Mouse (Mus musculus): ENCODE results near the gene Ngdn. TPM values are rescaled to one million over a fixed set of nuclear protein-coding genes. Genes with fewer than 3 reads are reported as not detected.

Ngdn gene
- polyA plus RNA-seq, 1 experiment from 2014 or later: 68.1 TPM

GRCm38 (mm10) chr14:55065391-55065790 is 50.1 kb downstream of the Ngdn start:
- no peak overlapping the region for H3K9ac ChIP-seq (ENCODE audit: low read length)
- no peak overlapping the region for H3K4me3 ChIP-seq (ENCODE audit: low read length)
- ATAC-seq (replicated peaks; ENCODE audit: extremely low read depth, insufficient read depth, low FRiP score): no peak
- peaks cover 8% of the 10 kb centered on the region for H3K4me1 ChIP-seq (ENCODE audit: control insufficient read depth, insufficient read depth, low read length)
- H3K27ac ChIP-seq (ENCODE audit: low read length): no peak overlapping the region
- 82% methylated on average over 13 of the region's 13 CpGs for WGBS
- no peaks in the 10 kb centered on the region for H3K9me3 ChIP-seq (replicated peaks; ENCODE audit: control insufficient read depth, low read length)
- H3K4me2 ChIP-seq (ENCODE audit: low read depth, low read length): no peak overlapping the region
- no peaks in the 10 kb centered on the region for H3K36me3 ChIP-seq (ENCODE audit: control insufficient read depth, insufficient read depth)
- H3K27me3 ChIP-seq (ENCODE audit: control insufficient read depth, insufficient read depth, low read length): peaks cover 3% of the 10 kb centered on the region; the same call in 1 of the 2 replicates

GRCm38 (mm10) chr14:55066042-55066441 is 50.8 kb downstream of the Ngdn start:
- Histone ChIP-seq H3K36me3 (ENCODE audit: control insufficient read depth, insufficient read depth) (no peaks in the 10 kb centered on the region), H3K4me3 (ENCODE audit: low read length) (no peak overlapping the region), H3K4me1 (ENCODE audit: control insufficient read depth, insufficient read depth, low read length) (peaks cover 8% of the 10 kb centered on the region), H3K9ac (ENCODE audit: low read length) (no peak overlapping the region), H3K4me2 (ENCODE audit: low read depth, low read length) (no peak overlapping the region), H3K27me3 (ENCODE audit: control insufficient read depth, insufficient read depth, low read length) (peaks cover 3% of the 10 kb centered on the region; the same call in 1 of the 2 replicates), H3K9me3 (replicated peaks; ENCODE audit: control insufficient read depth, low read length) (no peaks in the 10 kb centered on the region), H3K27ac (ENCODE audit: low read length) (no peak overlapping the region)
- WGBS: 87% methylated on average over 8 of the region's 8 CpGs
- ATAC-seq (replicated peaks; ENCODE audit: extremely low read depth, insufficient read depth, low FRiP score): no peak

GRCm38 (mm10) chr14:55071756-55072155 is 56.5 kb downstream of the Ngdn start:
- ATAC-seq (replicated peaks; ENCODE audit: extremely low read depth, insufficient read depth, low FRiP score): no peak
- Histone ChIP-seq H3K4me2 (ENCODE audit: low read depth, low read length) (0 out of 2 replicates have a peak overlapping the region, but pooled peaks have one; percentile 31), H3K9me3 (replicated peaks; ENCODE audit: control insufficient read depth, low read length) (no peaks in the 10 kb centered on the region), H3K4me3 (ENCODE audit: low read length) (no peak overlapping the region), H3K36me3 (ENCODE audit: control insufficient read depth, insufficient read depth) (no peaks in the 10 kb centered on the region), H3K27ac (ENCODE audit: low read length) (no peak overlapping the region), H3K4me1 (ENCODE audit: control insufficient read depth, insufficient read depth, low read length) (peaks cover 2% of the 10 kb centered on the region), H3K9ac (ENCODE audit: low read length) (no peak overlapping the region), H3K27me3 (ENCODE audit: control insufficient read depth, insufficient read depth, low read length) (no peaks in the 10 kb centered on the region)
- WGBS: 29% methylated on average over 19 of the region's 19 CpGs

MicroRNAs encoded within 50 kb of the gene (microRNA counts, 519-probe panel; counts per million panel counts)
- microRNA mmu-miR-208b: 4,972 counts per million, percentile 100 among the panel's probes with 10 or more counts

Small RNA genes lying within 50 kb of the gene (microRNA-seq; reads per million reads assigned to microRNA genes)
- 75,117 reads per million, percentile 99 among the genes with 10 or more reads in this experiment for gene Mir208b

Other genes with a start within 250 kb of the Ngdn start
- gene Slc7a8, start 233.5 kb upstream of the Ngdn start, polyA plus RNA-seq (2015; fragmentation: Nextera tagmentation; extraction: Ambion mirVana): 3.2 and 4.0 TPM in 2 replicates
- not detected in 2 replicates for gene Rnf212b, start 201.3 kb upstream of the Ngdn start, polyA plus RNA-seq (2015; fragmentation: Nextera tagmentation; extraction: Ambion mirVana)
- 4.9 and 6.4 TPM in 2 replicates for gene Homez, start 144.5 kb upstream of the Ngdn start, polyA plus RNA-seq (2015; fragmentation: Nextera tagmentation; extraction: Ambion mirVana)
- gene Ppp1r3e, start 137.9 kb upstream of the Ngdn start, polyA plus RNA-seq (2015; fragmentation: Nextera tagmentation; extraction: Ambion mirVana): 0.59 and 1.4 TPM in 2 replicates
- 3.3 and 4.3 TPM in 2 replicates for gene Bcl2l2, start 132.1 kb upstream of the Ngdn start, polyA plus RNA-seq (2015; fragmentation: Nextera tagmentation; extraction: Ambion mirVana)
- not detected in 2 replicates for gene Gm20521, start 132.0 kb upstream of the Ngdn start, polyA plus RNA-seq (2015; fragmentation: Nextera tagmentation; extraction: Ambion mirVana)
- gene Pabpn1, start 123.0 kb upstream of the Ngdn start, polyA plus RNA-seq (2015; fragmentation: Nextera tagmentation; extraction: Ambion mirVana): 61.9 and 68.4 TPM in 2 replicates
- gene Slc22a17, start 102.3 kb upstream of the Ngdn start, polyA plus RNA-seq (2015; fragmentation: Nextera tagmentation; extraction: Ambion mirVana): 27.2 and 31.9 TPM in 2 replicates
- gene Efs, start 89.3 kb upstream of the Ngdn start, polyA plus RNA-seq (2015; fragmentation: Nextera tagmentation; extraction: Ambion mirVana): 13.4 and 14.4 TPM in 2 replicates
- not detected in 2 replicates for gene Il25, start 82.8 kb upstream of the Ngdn start, polyA plus RNA-seq (2015; fragmentation: Nextera tagmentation; extraction: Ambion mirVana)
- gene Cmtm5, start 79.2 kb upstream of the Ngdn start, polyA plus RNA-seq (2015; fragmentation: Nextera tagmentation; extraction: Ambion mirVana): 0.86 and 1.3 TPM in 2 replicates
- 2,302 and 2,585 TPM in 2 replicates for gene Myh6, start 48.5 kb upstream of the Ngdn start, polyA plus RNA-seq (2015; fragmentation: Nextera tagmentation; extraction: Ambion mirVana)
- not detected in 2 replicates for gene Gm17428, start 38.5 kb upstream of the Ngdn start, polyA plus RNA-seq (2015; fragmentation: Nextera tagmentation; extraction: Ambion mirVana)
- gene Myh7, start 20.8 kb upstream of the Ngdn start, polyA plus RNA-seq (2015; fragmentation: Nextera tagmentation; extraction: Ambion mirVana): 6,075 and 6,619 TPM in 2 replicates
- 2.5 and 3.0 TPM in 2 replicates for gene Zfhx2, start 76.9 kb downstream of the Ngdn start, polyA plus RNA-seq (2015; fragmentation: Nextera tagmentation; extraction: Ambion mirVana)
- gene Thtpa, start 79.3 kb downstream of the Ngdn start, polyA plus RNA-seq (2015; fragmentation: Nextera tagmentation; extraction: Ambion mirVana): 16.1 and 16.9 TPM in 2 replicates
- 10.4 and 14.2 TPM in 2 replicates for gene Ap1g2, start 91.1 kb downstream of the Ngdn start, polyA plus RNA-seq (2015; fragmentation: Nextera tagmentation; extraction: Ambion mirVana)
- 0.09 and 0.25 TPM in 2 replicates for gene Jph4, start 101.5 kb downstream of the Ngdn start, polyA plus RNA-seq (2015; fragmentation: Nextera tagmentation; extraction: Ambion mirVana)
- gene Dhrs2, start 206.6 kb downstream of the Ngdn start, polyA plus RNA-seq (2015; fragmentation: Nextera tagmentation; extraction: Ambion mirVana): not detected in 2 replicates

All from heart, embryonic 16.5 days (tissue).